Mouse (Mus musculus) small intestine, adult 2 months (tissue): Measurements from ENCODE around the gene Hoxa3. TPM values are rescaled to one million over a fixed set of nuclear protein-coding genes. Genes with fewer than 3 reads are reported as not detected.
A peak's percentile ranks its signal among the peaks of the same experiment; 100 is the strongest.

Experiments
- H3K27ac ChIP-seq: fragments of 200-500 bp; 2 replicates; pipeline ENCODE4 v1.5.1; 2012; ENCODE audit warnings: low read depth, low read length, control low read depth, inconsistent platforms; ENCODE audit not compliant: insufficient read depth
- H3K27me3 ChIP-seq: fragments of 200-500 bp; 2 replicates; pipeline ENCODE4 v1.6.1; 2012; ENCODE audit warnings: mild to moderate bottlenecking, moderate library complexity, low read length, inconsistent platforms; ENCODE audit not compliant: control insufficient read depth, insufficient read depth
- H3K36me3 ChIP-seq: fragments of 200-500 bp; 2 replicates; pipeline ENCODE4 v1.6.1; 2012; ENCODE audit warnings: mild to moderate bottlenecking, low read length, control low read depth, inconsistent platforms; ENCODE audit not compliant: control insufficient read depth, insufficient read depth
- H3K4me1 ChIP-seq: fragments of 200-500 bp; 2 replicates; pipeline ENCODE4 v1.6.1; 2012; ENCODE audit warnings: low read length, inconsistent platforms, mixed read lengths; ENCODE audit not compliant: control insufficient read depth, insufficient read depth, insufficient read length
- H3K4me3 ChIP-seq: fragments of 200-500 bp; 2 replicates; pipeline ENCODE4 v1.5.1; 2012; ENCODE audit warnings: low read depth, mild to moderate bottlenecking, control low read depth, inconsistent platforms, low read length, moderate library complexity
- CTCF ChIP-seq: fragments of 200-500 bp; IDR thresholded peaks from 2 replicates; pipeline ENCODE4 v1.5.1; 2012; ENCODE audit warnings: low read depth, mild to moderate bottlenecking, control low read depth, inconsistent platforms, low read length, moderate library complexity, mixed read lengths; ENCODE audit not compliant: insufficient replicate concordance, insufficient read length; ENCODE audit errors: extremely low read depth
- POLR2A ChIP-seq: fragments of 200-500 bp; IDR thresholded peaks from 2 replicates; pipeline ENCODE4 v1.6.1; 2012; ENCODE audit warnings: low read depth, mild to moderate bottlenecking, control low read depth, inconsistent platforms, low read length, moderate library complexity
- WGBS: fragments of 180-500 bp; shearing (Covaris S2); methylation state at CpG from one replicate; pipeline ENCODE4 v1.1.7; 2018; 5-methylcytosine and 5-hydroxymethylcytosine counted together
- polyA plus RNA-seq: library from polyadenylated mRNA; depleted of rRNA; stranded (reverse); fragments of >200 nt; gene quantifications from 2 replicates; pipeline ENCODE4 v1.2.3, GENCODE M21; 2012

Hoxa3 gene
- polyA plus RNA-seq, 1 experiment, result 5.0 TPM

GRCm38 (mm10) chr6:52245040-52245756, 32.1 kb upstream of the Hoxa3 start:
- WGBS, result 4% methylated on average over 71 of the region's 71 CpGs
- H3K27ac ChIP-seq, result no peak overlapping the region
- H3K4me1 ChIP-seq, result no peaks in the 10 kb centered on the region; the same call in 1 of the 2 replicates
- no peak for TF ChIP-seq POLR2A
- no peak for TF ChIP-seq CTCF
- H3K4me3 ChIP-seq, result no peak overlapping the region
- H3K36me3 ChIP-seq, result no peaks in the 10 kb centered on the region
- H3K27me3 ChIP-seq, result peaks cover 94% of the 10 kb centered on the region

- H3K27me3 ChIP-seq, result peaks cover 95% of the 10 kb centered on the region
- no peak overlapping the region for H3K27ac ChIP-seq
- H3K36me3 ChIP-seq, result no peaks in the 10 kb centered on the region
- 7% methylated on average over 23 of the region's 23 CpGs for WGBS
- no peak for TF ChIP-seq CTCF
- no peak for TF ChIP-seq POLR2A
- no peak overlapping the region for H3K4me3 ChIP-seq
- no peaks in the 10 kb centered on the region; the same call in 1 of the 2 replicates for H3K4me1 ChIP-seq
Measured at GRCm38 (mm10) chr6:52244471-52245039, 31.4 kb upstream of the Hoxa3 start.

DNA sequence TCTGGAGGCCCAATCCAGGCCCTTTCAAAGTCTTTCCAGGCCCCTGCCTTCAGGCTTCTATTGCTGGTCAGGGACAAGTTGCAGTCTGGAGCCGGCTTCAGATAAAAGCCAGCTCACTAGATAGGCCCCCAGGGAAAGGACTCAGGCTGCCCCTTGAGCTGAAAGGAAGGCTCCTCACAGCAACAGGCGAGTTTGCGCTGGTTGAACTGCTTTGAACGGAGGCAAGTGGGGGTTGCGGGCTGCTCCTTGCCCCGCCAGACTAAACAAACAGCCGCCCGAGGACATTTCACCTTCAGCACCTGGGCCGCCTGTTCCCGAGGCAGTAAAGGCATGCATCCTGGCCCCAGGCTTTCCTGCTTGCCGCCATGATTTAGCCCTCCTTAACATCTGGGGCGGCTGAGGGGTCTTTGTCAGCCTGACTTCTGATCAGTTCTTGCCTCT, 30.6 kb upstream of the Hoxa3 start:
- no peak overlapping the region for H3K27ac ChIP-seq
- no peak for TF ChIP-seq POLR2A
- no peak for TF ChIP-seq CTCF
- H3K27me3 ChIP-seq, result peaks cover 92% of the 10 kb centered on the region
- WGBS, result 7% methylated on average over 12 of the region's 12 CpGs
- no peaks in the 10 kb centered on the region for H3K36me3 ChIP-seq
- no peaks in the 10 kb centered on the region for H3K4me1 ChIP-seq
- no peak overlapping the region for H3K4me3 ChIP-seq

DNA sequence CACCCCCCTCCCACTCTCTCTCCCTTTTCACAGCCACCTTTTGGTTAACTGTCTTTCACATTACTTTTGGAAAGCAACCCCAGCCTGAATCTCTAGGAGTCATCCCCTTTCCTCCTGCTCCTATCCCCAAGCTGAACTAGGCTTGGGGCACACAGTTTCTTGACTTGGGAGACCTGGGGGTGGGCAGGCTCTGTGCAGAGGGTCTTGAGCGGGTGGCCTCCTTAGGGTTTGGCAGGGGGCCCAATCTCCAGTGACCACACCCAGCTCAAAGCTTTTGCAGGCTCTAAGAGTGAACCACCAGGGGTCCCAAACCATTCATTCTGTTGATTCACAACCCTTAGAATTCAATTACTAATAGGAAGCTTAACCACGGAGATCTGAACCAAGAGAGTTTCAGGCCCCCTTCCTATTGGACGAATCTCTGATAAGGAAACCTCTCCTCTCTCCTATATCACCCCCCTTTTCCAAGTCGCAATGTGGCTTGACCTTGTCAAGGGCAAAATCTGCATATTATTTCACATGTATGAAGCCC, 29.7 kb upstream of the Hoxa3 start:
- 8% methylated on average over 4 of the region's 4 CpGs for WGBS
- no peaks in the 10 kb centered on the region for H3K36me3 ChIP-seq
- no peak overlapping the region for H3K27ac ChIP-seq
- H3K4me3 ChIP-seq, result no peak overlapping the region
- TF ChIP-seq POLR2A (no peak), CTCF (no peak)
- no peaks in the 10 kb centered on the region for H3K4me1 ChIP-seq
- peaks cover 87% of the 10 kb centered on the region for H3K27me3 ChIP-seq

- Histone ChIP-seq H3K4me1 (no peaks in the 10 kb centered on the region), H3K36me3 (no peaks in the 10 kb centered on the region), H3K4me3 (no peak overlapping the region), H3K27me3 (peaks cover 84% of the 10 kb centered on the region), H3K27ac (no peak overlapping the region)
- TF ChIP-seq CTCF (no peak), POLR2A (no peak)
- 9% methylated on average over 9 of the region's 9 CpGs for WGBS
Measured at GRCm38 (mm10) chr6:52241001-52241621, 28.0 kb upstream of the Hoxa3 start.

DNA sequence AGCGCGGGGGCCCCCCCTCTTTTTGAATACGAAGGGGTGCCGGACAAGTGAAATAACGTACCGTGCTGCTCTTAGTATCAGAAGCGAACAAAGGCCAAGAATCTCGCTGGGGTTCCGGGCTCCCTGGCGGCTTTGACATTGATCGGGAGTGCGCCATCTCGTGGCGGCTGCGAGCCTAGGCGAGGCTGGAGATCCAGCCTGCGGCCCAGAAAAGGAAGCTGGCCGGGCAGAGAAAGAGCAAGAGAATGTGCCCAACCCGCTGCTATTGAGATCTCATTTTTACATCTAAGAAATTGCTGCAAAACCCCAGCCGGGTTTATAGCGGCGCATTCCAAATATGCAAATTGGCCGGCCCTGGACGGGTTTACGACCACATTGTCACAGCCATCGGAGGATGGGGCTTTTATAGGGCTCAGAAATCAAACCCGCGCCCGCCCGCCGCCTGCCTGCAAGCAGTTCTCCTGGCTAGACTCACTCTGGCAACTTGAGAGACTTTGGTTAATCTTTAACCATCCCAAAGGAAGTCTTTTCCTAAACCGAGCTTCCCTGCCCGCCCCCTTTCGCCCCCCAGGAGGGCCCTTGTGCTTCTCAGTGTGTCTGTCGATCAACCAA, 27.4 kb upstream of the Hoxa3 start, which contains the start of gene Hoxa10:
TSS of gene Hoxa10 (minus strand) at position 466 of the 612 bp plus-strand sequence.
- H3K27me3 ChIP-seq, result peaks cover 84% of the 10 kb centered on the region
- H3K4me1 ChIP-seq, result no peaks in the 10 kb centered on the region
- TF ChIP-seq CTCF, result peak; percentile 75
- no peak for TF ChIP-seq POLR2A
- no peak within 1 kb of the TSS for H3K4me3 ChIP-seq
- WGBS, result 3% methylated on average over 35 of the region's 35 CpGs
- no peaks in the 10 kb centered on the region for H3K36me3 ChIP-seq
- H3K27ac ChIP-seq, result no peak within 1 kb of the TSS
